Mouse (Mus musculus) myocyte (in vitro differentiated cells): ENCODE data around the gene Iglon5.

Experiments used
- MAX ChIP-seq: IDR thresholded peaks from one replicate; pipeline ENCODE4 v1.6.1; 2011; ENCODE audit warnings: low read depth, mild to moderate bottlenecking, control low read depth
- MYOD1 ChIP-seq, 3 experiments: IDR thresholded peaks; one replicate each; pipeline ENCODE4 v1.6.1; 2011; ENCODE audit warnings: control low read depth in 2 of 3, low read depth in 2 of 3, mild to moderate bottlenecking in 2 of 3, moderate library complexity in 1 of 3; ENCODE audit not compliant: insufficient read length in 2 of 3, control insufficient read depth in 1 of 3
- MYOG ChIP-seq, 3 experiments: IDR thresholded peaks; one replicate each; pipeline ENCODE4 v1.6.1; 2011; ENCODE audit warnings: control low read depth in 2 of 3, low read depth in 2 of 3, mild to moderate bottlenecking in 2 of 3; ENCODE audit not compliant: insufficient read length in 2 of 3, control insufficient read depth in 1 of 3, insufficient read depth in 1 of 3
- POLR2A ChIP-seq: IDR thresholded peaks from one replicate; pipeline ENCODE4 v1.6.1; 2011; ENCODE audit warnings: low read depth, mild to moderate bottlenecking, control low read depth, moderate library complexity; ENCODE audit not compliant: insufficient read length
- POLR2AphosphoS2 ChIP-seq: IDR thresholded peaks from one replicate; pipeline ENCODE4 v1.6.1; 2011; ENCODE audit warnings: low read depth, control low read depth; ENCODE audit not compliant: insufficient read length
- TCF12 ChIP-seq: IDR thresholded peaks from one replicate; pipeline ENCODE4 v1.6.1; 2011; ENCODE audit warnings: mild to moderate bottlenecking, control low read depth; ENCODE audit not compliant: poor library complexity, insufficient read depth, severe bottlenecking
- USF1 ChIP-seq: IDR thresholded peaks from one replicate; pipeline ENCODE4 v1.6.1; 2011; ENCODE audit warnings: low read depth, mild to moderate bottlenecking, control low read depth, moderate library complexity

GRCm38 (mm10) chr7:43490861-43491260, 986 bp upstream of the Iglon5 start:
- TF ChIP-seq MAX (no peak), POLR2AphosphoS2 (no peak), TCF12 (no peak), POLR2A (no peak), MYOG (IDR thresholded peaks at IDR 0.05; ENCODE audit: control insufficient read depth in 1 of 3, insufficient read depth in 1 of 3, insufficient read length in 2 of 3, low read depth in 2 of 3) (no peak), USF1 (no peak), MYOD1 (IDR thresholded peaks at IDR 0.05; ENCODE audit: control insufficient read depth in 1 of 3, insufficient read length in 2 of 3, low read depth in 2 of 3) (no peak)
